Mouse (Mus musculus): ENCODE measurements around the gene Cep63. TPM values are rescaled to one million over a fixed set of nuclear protein-coding genes. Genes with fewer than 3 reads are reported as not detected.

Gene Cep63
- polyA plus RNA-seq, 1 experiment from 2014 or later = 52.1 TPM

GRCm38 (mm10) chr9:102545406-102546255 is 80.7 kb downstream of the Cep63 start:
- Histone ChIP-seq H3K4me1 (replicated peaks; ENCODE audit: insufficient read depth, low read length) (no peaks in the 10 kb centered on the region; the same call in 1 of the 2 replicates), H3K27ac (no peak overlapping the region), H3K36me3 (ENCODE audit: insufficient read depth, low read length) (no peaks in the 10 kb centered on the region), H3K9me3 (replicated peaks; ENCODE audit: low read length) (no peaks in the 10 kb centered on the region), H3K4me2 (ENCODE audit: low read length) (peak overlapping the region; percentile 55; the same call in 1 of the 2 replicates), H3K9ac (ENCODE audit: low read depth, low read length) (no peak overlapping the region), H3K4me3 (replicated peaks; ENCODE audit: low read depth, low read length) (no peak overlapping the region), H3K27me3 (ENCODE audit: insufficient read depth, low read length) (peaks cover 12% of the 10 kb centered on the region)
- no peak for TF ChIP-seq CTCF (IDR thresholded peaks at IDR 0.05; ENCODE audit: low read depth)
- WGBS = 8% methylated on average over 22 of the region's 22 CpGs
- ATAC-seq (replicated peaks; ENCODE audit: low FRiP score, low read depth) (no peak), DNase-seq (ENCODE audit: low spot score) (peak; percentile 12)

GRCm38 (mm10) chr9:102544773-102545366 is 81.5 kb downstream of the Cep63 start:
- H3K4me3 ChIP-seq (replicated peaks; ENCODE audit: low read depth, low read length) = peak overlapping the region; percentile 17; the same call in 1 of the 2 replicates
- TF ChIP-seq CTCF (IDR thresholded peaks at IDR 0.05; ENCODE audit: low read depth) = peak; percentile 96
- no peaks in the 10 kb centered on the region for H3K36me3 ChIP-seq (ENCODE audit: insufficient read depth, low read length)
- H3K27ac ChIP-seq = no peak overlapping the region
- H3K4me2 ChIP-seq (ENCODE audit: low read length) = peak overlapping the region; percentile 55
- no peaks in the 10 kb centered on the region for H3K9me3 ChIP-seq (replicated peaks; ENCODE audit: low read length)
- no peak for ATAC-seq (replicated peaks; ENCODE audit: low FRiP score, low read depth)
- peak; percentile 86 for DNase-seq (ENCODE audit: low spot score)
- H3K27me3 ChIP-seq (ENCODE audit: insufficient read depth, low read length) = peaks cover 12% of the 10 kb centered on the region
- H3K9ac ChIP-seq (ENCODE audit: low read depth, low read length) = no peak overlapping the region
- under 1% methylated on average over 26 of the region's 26 CpGs for WGBS
- H3K4me1 ChIP-seq (replicated peaks; ENCODE audit: insufficient read depth, low read length) = no peaks in the 10 kb centered on the region; the same call in 1 of the 2 replicates

DNA sequence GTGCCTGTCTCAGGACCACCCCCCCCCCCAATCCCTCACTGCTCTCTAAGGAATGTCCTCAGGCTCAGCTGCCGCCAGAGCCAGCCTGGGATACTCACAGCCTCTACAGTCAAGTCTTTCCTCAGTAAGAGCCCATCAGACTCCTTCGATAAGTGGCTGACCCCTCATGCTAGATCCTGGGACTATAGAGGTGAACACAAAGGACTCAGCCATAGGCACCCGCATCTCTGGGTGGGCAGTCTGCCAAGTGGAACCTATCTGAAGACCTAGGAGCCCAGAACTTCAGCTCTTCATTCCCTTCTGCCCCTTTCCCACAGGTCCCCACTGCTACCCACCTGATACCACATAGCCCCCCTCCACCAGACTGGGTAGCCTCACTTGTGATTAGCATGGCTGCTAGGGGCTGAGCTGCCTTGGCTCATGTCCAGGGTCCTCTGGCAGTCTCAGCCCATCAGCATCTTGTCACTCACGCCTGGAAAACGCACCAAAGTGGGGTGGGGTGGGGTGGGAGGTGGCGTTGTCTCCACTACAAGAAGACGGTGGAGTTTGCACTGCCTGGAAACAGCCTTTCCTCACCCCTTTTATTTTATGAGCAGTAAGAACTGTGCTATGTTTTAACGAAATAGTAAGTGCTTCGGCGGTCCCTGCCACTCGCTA is 82.1 kb downstream of the Cep63 start:
- Histone ChIP-seq H3K36me3 (ENCODE audit: insufficient read depth, low read length) (no peaks in the 10 kb centered on the region), H3K4me3 (replicated peaks; ENCODE audit: low read depth, low read length) (no peak overlapping the region), H3K27me3 (ENCODE audit: insufficient read depth, low read length) (peaks cover 12% of the 10 kb centered on the region), H3K9ac (ENCODE audit: low read depth, low read length) (no peak overlapping the region), H3K4me2 (ENCODE audit: low read length) (peak overlapping the region; percentile 55; the same call in 1 of the 2 replicates), H3K27ac (no peak overlapping the region), H3K9me3 (replicated peaks; ENCODE audit: low read length) (no peaks in the 10 kb centered on the region), H3K4me1 (replicated peaks; ENCODE audit: insufficient read depth, low read length) (no peaks in the 10 kb centered on the region; the same call in 1 of the 2 replicates)
- ATAC-seq (replicated peaks; ENCODE audit: low FRiP score, low read depth) = no peak; the same call in 1 of the 2 replicates
- 19% methylated on average over 11 of the region's 11 CpGs for WGBS
- no peak for TF ChIP-seq CTCF (IDR thresholded peaks at IDR 0.05; ENCODE audit: low read depth)
- no peak for DNase-seq (ENCODE audit: low spot score)

- 71% methylated on average over 2 of the region's 2 CpGs for WGBS
Observed at GRCm38 (mm10) chr9:102543761-102544115, 82.6 kb downstream of the Cep63 start.

GRCm38 (mm10) chr9:102542540-102542939 is 83.8 kb downstream of the Cep63 start:
- H3K9me3 ChIP-seq (replicated peaks; ENCODE audit: low read length) = no peaks in the 10 kb centered on the region
- H3K4me1 ChIP-seq (replicated peaks; ENCODE audit: insufficient read depth, low read length) = no peaks in the 10 kb centered on the region; the same call in 1 of the 2 replicates
- no peak overlapping the region for H3K9ac ChIP-seq (ENCODE audit: low read depth, low read length)
- no peak for ATAC-seq (replicated peaks; ENCODE audit: low FRiP score, low read depth)
- H3K27ac ChIP-seq = no peak overlapping the region
- H3K27me3 ChIP-seq (ENCODE audit: insufficient read depth, low read length) = peaks cover 12% of the 10 kb centered on the region
- no peak overlapping the region for H3K4me3 ChIP-seq (replicated peaks; ENCODE audit: low read depth, low read length)
- H3K36me3 ChIP-seq (ENCODE audit: insufficient read depth, low read length) = no peaks in the 10 kb centered on the region
- no peak for TF ChIP-seq CTCF (IDR thresholded peaks at IDR 0.05; ENCODE audit: low read depth)
- 73% methylated on average over 8 of the region's 8 CpGs for WGBS
- no peak for DNase-seq (ENCODE audit: low spot score)
- no peak overlapping the region for H3K4me2 ChIP-seq (ENCODE audit: low read length)

More at GRCm38 (mm10) chr9:102543761-102544115, 82.6 kb downstream of the Cep63 start:
- no peak overlapping the region for H3K4me2 ChIP-seq (ENCODE audit: low read length)
- H3K9me3 ChIP-seq (replicated peaks; ENCODE audit: low read length) = no peaks in the 10 kb centered on the region
- ATAC-seq (replicated peaks; ENCODE audit: low FRiP score, low read depth) = no peak
- DNase-seq (ENCODE audit: low spot score) = no peak
- no peak overlapping the region for H3K9ac ChIP-seq (ENCODE audit: low read depth, low read length)
- no peak for TF ChIP-seq CTCF (IDR thresholded peaks at IDR 0.05; ENCODE audit: low read depth)
- no peaks in the 10 kb centered on the region; the same call in 1 of the 2 replicates for H3K4me1 ChIP-seq (replicated peaks; ENCODE audit: insufficient read depth, low read length)
- no peak overlapping the region for H3K27ac ChIP-seq
- H3K27me3 ChIP-seq (ENCODE audit: insufficient read depth, low read length) = peaks cover 12% of the 10 kb centered on the region
- no peak overlapping the region for H3K4me3 ChIP-seq (replicated peaks; ENCODE audit: low read depth, low read length)
- no peaks in the 10 kb centered on the region for H3K36me3 ChIP-seq (ENCODE audit: insufficient read depth, low read length)

DNA sequence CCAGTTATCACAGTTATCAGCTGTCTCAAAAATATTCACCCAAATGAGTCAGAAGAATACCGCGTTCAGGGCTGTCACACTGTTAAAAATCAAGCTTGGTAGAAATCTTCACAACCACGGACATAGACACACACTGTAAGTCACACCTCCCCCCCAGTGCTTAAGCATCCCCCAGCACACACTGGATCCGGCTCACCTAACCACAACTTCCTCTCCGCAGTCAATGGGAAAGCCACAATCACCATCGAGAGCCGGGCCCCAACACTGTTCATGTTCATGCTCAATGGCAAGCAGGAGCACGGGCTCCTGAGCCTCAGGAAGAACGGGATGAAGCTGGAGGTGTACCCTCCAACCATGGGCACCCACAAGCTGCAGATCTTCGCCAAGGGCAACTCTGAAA is 84.7 kb downstream of the Cep63 start:
- TF ChIP-seq CTCF (IDR thresholded peaks at IDR 0.05; ENCODE audit: low read depth) = no peak
- no peak for DNase-seq (ENCODE audit: low spot score)
- Histone ChIP-seq H3K9me3 (replicated peaks; ENCODE audit: low read length) (no peaks in the 10 kb centered on the region), H3K36me3 (ENCODE audit: insufficient read depth, low read length) (no peaks in the 10 kb centered on the region), H3K4me2 (ENCODE audit: low read length) (no peak overlapping the region), H3K9ac (ENCODE audit: low read depth, low read length) (no peak overlapping the region), H3K4me3 (replicated peaks; ENCODE audit: low read depth, low read length) (no peak overlapping the region), H3K27me3 (ENCODE audit: insufficient read depth, low read length) (peaks cover 7% of the 10 kb centered on the region), H3K27ac (no peak overlapping the region), H3K4me1 (replicated peaks; ENCODE audit: insufficient read depth, low read length) (no peaks in the 10 kb centered on the region; the same call in 1 of the 2 replicates)
- no peak for ATAC-seq (replicated peaks; ENCODE audit: low FRiP score, low read depth)
- WGBS = 77% methylated on average over 10 of the region's 10 CpGs
